Mouse (Mus musculus) embryonic facial prominence, embryonic 14.5 days (tissue): ENCODE results near the gene Agt. TPM values are rescaled to one million over a fixed set of nuclear protein-coding genes. Genes with fewer than 3 reads are reported as not detected.

ENCODE experiments used
- ATAC-seq: fragments of 200-750 bp; cut with Nextera tagmentation; 2 replicates; pipeline ENCODE4 v1.8.0; 2017; ENCODE audit warnings: low read depth, moderate number of reproducible peaks, moderate TSS enrichment
- DNase-seq: peaks from one replicate; pipeline ENCODE4 v3.0.0-alpha.2; 2015; ENCODE audit warnings: low spot score
- H3K27ac ChIP-seq: fragments of 300-500 bp; sonication (generic); replicated peaks from 2 replicates; pipeline ENCODE4 v1.5.1; 2014; ENCODE audit warnings: low read depth, mild to moderate bottlenecking, low read length, moderate library complexity
- H3K27me3 ChIP-seq: fragments of 300-500 bp; sonication (generic); replicated peaks from 2 replicates; pipeline ENCODE4 v1.6.1; 2014; ENCODE audit warnings: low read length; ENCODE audit not compliant: control insufficient read depth, insufficient read depth
- H3K36me3 ChIP-seq: fragments of 300-500 bp; sonication (generic); 2 replicates; pipeline ENCODE4 v1.6.1; 2014; ENCODE audit warnings: low read length, mixed read lengths; ENCODE audit not compliant: control insufficient read depth, insufficient read depth
- H3K4me1 ChIP-seq: fragments of 300-500 bp; sonication (generic); 2 replicates; pipeline ENCODE4 v1.6.1; 2014; ENCODE audit warnings: antibody characterized with exemption, low read length; ENCODE audit not compliant: control insufficient read depth, insufficient read depth
- H3K4me2 ChIP-seq: fragments of 300-500 bp; sonication (generic); 2 replicates; pipeline ENCODE4 v1.6.1; 2014; ENCODE audit warnings: low read depth, mild to moderate bottlenecking, low read length, moderate library complexity, mixed read lengths
- H3K4me3 ChIP-seq: fragments of 300-500 bp; sonication (generic); 2 replicates; pipeline ENCODE4 v1.5.1; 2014; ENCODE audit warnings: low read depth, mild to moderate bottlenecking, low read length
- H3K9ac ChIP-seq: fragments of 300-500 bp; sonication (generic); 2 replicates; pipeline ENCODE4 v1.6.1; 2014; ENCODE audit warnings: low read depth, mild to moderate bottlenecking, low read length, moderate library complexity, mixed read lengths
- H3K9me3 ChIP-seq: fragments of 300-500 bp; sonication (generic); 2 replicates; pipeline ENCODE4 v1.6.1; 2016; ENCODE audit warnings: low read length; ENCODE audit not compliant: control insufficient read depth
- WGBS: fragments of 180-500 bp; shearing (Covaris S2); extraction: QIAGEN DNeasy Blood & Tissue Kit; methylation state at CpG from one replicate; pipeline ENCODE4 v1.1.7; 2014; 5-methylcytosine and 5-hydroxymethylcytosine counted together
- polyA plus RNA-seq: library from polyadenylated mRNA; unstranded; fragments of >200 nt; fragmentation: Nextera tagmentation; extraction: Ambion mirVana; gene quantifications from 2 replicates; pipeline ENCODE4 v1.2.1, GENCODE M21; 2014

Gene Agt
- polyA plus RNA-seq, 1 experiment from 2014 or later, result 3.3 TPM

GRCm38 (mm10) chr8:124567584-124567983 is 1.9 kb downstream of the Agt start:
- Histone ChIP-seq H3K27ac (no peak overlapping the region), H3K9me3 (no peaks in the 10 kb centered on the region), H3K4me2 (no peak overlapping the region), H3K36me3 (no peaks in the 10 kb centered on the region), H3K4me1 (peaks cover 9% of the 10 kb centered on the region), H3K4me3 (no peak overlapping the region), H3K9ac (no peak overlapping the region), H3K27me3 (no peaks in the 10 kb centered on the region)
- no peak for ATAC-seq
- DNase-seq, result no peak
- WGBS, result 86% methylated on average over 3 of the region's 3 CpGs

GRCm38 (mm10) chr8:124567126-124567525 is 2.4 kb downstream of the Agt start:
- no peaks in the 10 kb centered on the region for H3K27me3 ChIP-seq
- ATAC-seq (no peak), DNase-seq (no peak)
- no peak overlapping the region for H3K4me3 ChIP-seq
- 76% methylated on average over 6 of the region's 6 CpGs for WGBS
- H3K27ac ChIP-seq, result no peak overlapping the region
- no peak overlapping the region for H3K9ac ChIP-seq
- H3K4me1 ChIP-seq, result peaks cover 9% of the 10 kb centered on the region
- no peaks in the 10 kb centered on the region for H3K36me3 ChIP-seq
- no peaks in the 10 kb centered on the region for H3K9me3 ChIP-seq
- H3K4me2 ChIP-seq, result no peak overlapping the region

- Histone ChIP-seq H3K27me3 (no peaks in the 10 kb centered on the region), H3K9me3 (no peaks in the 10 kb centered on the region), H3K27ac (no peak overlapping the region), H3K4me1 (no peaks in the 10 kb centered on the region), H3K36me3 (peaks cover 5% of the 10 kb centered on the region; the same call in 1 of the 2 replicates), H3K4me3 (no peak overlapping the region), H3K4me2 (no peak overlapping the region), H3K9ac (no peak overlapping the region)
- 65% methylated on average over 5 of the region's 5 CpGs for WGBS
- no peak for ATAC-seq
- no peak for DNase-seq
Measured at GRCm38 (mm10) chr8:124557476-124557875, 12.0 kb downstream of the Agt start.

- ATAC-seq, result no peak
- Histone ChIP-seq H3K4me1 (no peaks in the 10 kb centered on the region), H3K27ac (no peak overlapping the region), H3K4me3 (no peak overlapping the region), H3K4me2 (no peak overlapping the region), H3K9ac (no peak overlapping the region), H3K36me3 (peaks cover 13% of the 10 kb centered on the region), H3K27me3 (no peaks in the 10 kb centered on the region), H3K9me3 (no peaks in the 10 kb centered on the region)
- WGBS, result 82% methylated on average over 13 of the region's 13 CpGs
- DNase-seq, result no peak
Measured at GRCm38 (mm10) chr8:124556658-124557057, 12.8 kb downstream of the Agt start.

- Histone ChIP-seq H3K9ac (no peak overlapping the region), H3K27ac (no peak overlapping the region), H3K36me3 (peaks cover 18% of the 10 kb centered on the region), H3K4me3 (no peak overlapping the region), H3K4me2 (no peak overlapping the region), H3K4me1 (no peaks in the 10 kb centered on the region), H3K9me3 (no peaks in the 10 kb centered on the region), H3K27me3 (no peaks in the 10 kb centered on the region)
- 81% methylated on average over 7 of the region's 7 CpGs for WGBS
- DNase-seq (no peak), ATAC-seq (no peak)
Measured at GRCm38 (mm10) chr8:124556164-124556563, 13.3 kb downstream of the Agt start.

- Histone ChIP-seq H3K9me3 (no peaks in the 10 kb centered on the region), H3K4me1 (no peaks in the 10 kb centered on the region), H3K4me3 (no peak overlapping the region), H3K9ac (no peak overlapping the region), H3K36me3 (peaks cover 28% of the 10 kb centered on the region), H3K4me2 (no peak overlapping the region), H3K27me3 (no peaks in the 10 kb centered on the region), H3K27ac (no peak overlapping the region)
- 87% methylated on average over 7 of the region's 7 CpGs for WGBS
- DNase-seq, result no peak
- no peak for ATAC-seq
Measured at GRCm38 (mm10) chr8:124555113-124555750, 14.3 kb downstream of the Agt start.

GRCm38 (mm10) chr8:124551011-124551661 is 18.4 kb downstream of the Agt start:
- no peak for DNase-seq
- ATAC-seq, result no peak
- 88% methylated on average over 15 of the region's 15 CpGs for WGBS

GRCm38 (mm10) chr8:124548187-124548586 is 21.3 kb downstream of the Agt start:
- no peak overlapping the region for H3K9ac ChIP-seq
- DNase-seq (no peak), ATAC-seq (no peak)
- H3K4me1 ChIP-seq, result no peaks in the 10 kb centered on the region
- no peaks in the 10 kb centered on the region for H3K27me3 ChIP-seq
- H3K4me2 ChIP-seq, result no peak overlapping the region
- no peak overlapping the region for H3K27ac ChIP-seq
- 79% methylated on average over 1 of the region's 1 CpGs for WGBS
- H3K4me3 ChIP-seq, result no peak overlapping the region
- H3K36me3 ChIP-seq, result peaks cover 95% of the 10 kb centered on the region
- no peaks in the 10 kb centered on the region for H3K9me3 ChIP-seq

More at GRCm38 (mm10) chr8:124551011-124551661, 18.4 kb downstream of the Agt start:
- H3K9ac ChIP-seq, result no peak overlapping the region
- H3K4me3 ChIP-seq, result no peak overlapping the region
- H3K4me2 ChIP-seq, result no peak overlapping the region
- no peaks in the 10 kb centered on the region for H3K27me3 ChIP-seq
- H3K36me3 ChIP-seq, result peaks cover 67% of the 10 kb centered on the region
- no peaks in the 10 kb centered on the region for H3K9me3 ChIP-seq
- H3K4me1 ChIP-seq, result no peaks in the 10 kb centered on the region
- H3K27ac ChIP-seq, result no peak overlapping the region

- Histone ChIP-seq H3K9me3 (no peaks in the 10 kb centered on the region), H3K9ac (no peak overlapping the region), H3K4me2 (no peak overlapping the region), H3K4me1 (no peaks in the 10 kb centered on the region), H3K36me3 (peaks cover 95% of the 10 kb centered on the region), H3K4me3 (no peak overlapping the region), H3K27ac (no peak overlapping the region), H3K27me3 (no peaks in the 10 kb centered on the region)
- DNase-seq (no peak), ATAC-seq (no peak)
- 75% methylated on average over 11 of the region's 11 CpGs for WGBS
Measured at GRCm38 (mm10) chr8:124547269-124547668, 22.2 kb downstream of the Agt start.
